Mouse (Mus musculus) CH12.LX (cell line): ENCODE results near the gene Ppm1l. TPM values are rescaled to one million over a fixed set of nuclear protein-coding genes. Genes with fewer than 3 reads are reported as not detected.

ENCODE experiments used
- DNase-seq: peaks from one replicate; pipeline ENCODE4 v3.0.0-alpha.2; 2013; ENCODE audit errors: extremely low read depth
- H3K27ac ChIP-seq: 2 replicates; pipeline ENCODE4 v1.5.1; 2012; ENCODE audit warnings: low read depth, mild to moderate bottlenecking, control low read depth, moderate library complexity; ENCODE audit not compliant: insufficient read depth
- H3K27me3 ChIP-seq: replicated peaks from 2 replicates; pipeline ENCODE3; 2012; ENCODE audit warnings: inconsistent platforms
- H3K36me3 ChIP-seq, 2 experiments: replicated peaks in 1 of 2; 2 replicates each; pipeline versions ENCODE3 to v1.6.1; 2012; ENCODE audit warnings: inconsistent platforms in 1 of 2, low read length in 1 of 2, mild to moderate bottlenecking in 1 of 2, mixed read lengths in 1 of 2, moderate library complexity in 1 of 2; ENCODE audit not compliant: control insufficient read depth in 1 of 2, insufficient read depth in 1 of 2
- H3K4me1 ChIP-seq, 2 experiments: 2 replicates each; pipeline ENCODE4 v1.6.1; 2012; ENCODE audit warnings: inconsistent platforms in 1 of 2, moderate library complexity in 1 of 2; ENCODE audit not compliant: insufficient read depth in 2 of 2, control insufficient read depth in 1 of 2
- H3K4me2 ChIP-seq: 2 replicates; pipeline ENCODE4 v1.6.1; 2012; ENCODE audit warnings: low read depth, mild to moderate bottlenecking, control low read depth; ENCODE audit not compliant: poor library complexity, insufficient read depth, severe bottlenecking
- H3K4me3 ChIP-seq, 3 experiments: fragments of 150-350 bp in 1 of 3; sonication (generic) in 1 of 3; replicated peaks in 1 of 3; 2 replicates each; pipeline versions ENCODE3 to v1.5.1; 2011 to 2012; ENCODE audit warnings: low read depth in 2 of 3, low read length in 2 of 3, mild to moderate bottlenecking in 2 of 3, moderate library complexity in 2 of 3, control low read depth in 1 of 3, improper control_type of control experiment in 1 of 3, inconsistent platforms in 1 of 3, mixed read lengths in 1 of 3; ENCODE audit not compliant: poor library complexity in 1 of 3
- H3K79me2 ChIP-seq: replicated peaks from 2 replicates; pipeline ENCODE4 v1.6.1; 2012; ENCODE audit warnings: mild to moderate bottlenecking, moderate library complexity; ENCODE audit not compliant: control insufficient read depth, poor library complexity, insufficient read depth, severe bottlenecking; ENCODE audit errors: extremely low read depth
- H3K9ac ChIP-seq: 2 replicates; pipeline ENCODE4 v1.6.1; 2012; ENCODE audit warnings: low read depth, mild to moderate bottlenecking, control low read depth, moderate library complexity; ENCODE audit not compliant: insufficient read depth
- H3K9me3 ChIP-seq: replicated peaks from 2 replicates; pipeline ENCODE3; 2012; ENCODE audit warnings: low read length, inconsistent platforms, mixed read lengths
- BHLHE40 ChIP-seq: IDR thresholded peaks from 2 replicates; pipeline ENCODE4 v1.6.1; 2011; ENCODE audit warnings: mild to moderate bottlenecking, low read depth, low read length, improper control_type of control experiment
- ETS1 ChIP-seq: conservative IDR thresholded peaks from 2 replicates; pipeline ENCODE4 v1.6.1; 2012; ENCODE audit warnings: low read depth, mild to moderate bottlenecking, inconsistent platforms, low read length, improper control_type of control experiment, moderate library complexity
- HCFC1 ChIP-seq: IDR thresholded peaks from 2 replicates; pipeline ENCODE4 v1.6.1; 2012; ENCODE audit warnings: low read depth, mild to moderate bottlenecking, inconsistent platforms, low read length, improper control_type of control experiment
- IRF4 ChIP-seq: IDR thresholded peaks from 2 replicates; pipeline ENCODE4 v1.6.1; 2014; ENCODE audit warnings: low read depth, mild to moderate bottlenecking, inconsistent platforms, low read length, improper control_type of control experiment
- MEF2A ChIP-seq: IDR thresholded peaks from 2 replicates; pipeline ENCODE4 v1.6.1; 2014; ENCODE audit warnings: low read depth, mild to moderate bottlenecking, inconsistent platforms, low read length, improper control_type of control experiment, borderline replicate concordance
- NRF1 ChIP-seq: IDR thresholded peaks from 2 replicates; pipeline ENCODE4 v1.6.1; 2014; ENCODE audit warnings: low read depth, mild to moderate bottlenecking, inconsistent platforms, low read length, improper control_type of control experiment, moderate library complexity
- PAX5 ChIP-seq: IDR thresholded peaks from 2 replicates; pipeline ENCODE4 v1.6.1; 2012; ENCODE audit warnings: low read length, inconsistent platforms, mixed read lengths
- POLR2A ChIP-seq: IDR thresholded peaks from 2 replicates; pipeline ENCODE4 v1.6.1; 2011; ENCODE audit warnings: low read depth, mild to moderate bottlenecking, improper control_type of control experiment, low read length
- POLR2AphosphoS2 ChIP-seq: IDR thresholded peaks from 2 replicates; pipeline ENCODE4 v1.6.1; 2011; ENCODE audit warnings: low read depth, low read length, improper control_type of control experiment
- RAD21 ChIP-seq: IDR thresholded peaks from 2 replicates; pipeline ENCODE4 v1.6.1; 2011; ENCODE audit warnings: low read depth, mild to moderate bottlenecking, low read length, improper control_type of control experiment, moderate library complexity
- SMC3 ChIP-seq: IDR thresholded peaks from 2 replicates; pipeline ENCODE4 v1.6.1; 2011; ENCODE audit warnings: low read depth, low read length, improper control_type of control experiment
- TCF12 ChIP-seq: IDR thresholded peaks from 2 replicates; pipeline ENCODE4 v1.6.1; 2014; ENCODE audit warnings: low read depth, mild to moderate bottlenecking, inconsistent platforms, low read length, improper control_type of control experiment
- USF2 ChIP-seq: conservative IDR thresholded peaks from 2 replicates; pipeline ENCODE4 v1.6.1; 2011; ENCODE audit warnings: low read depth, low read length, improper control_type of control experiment
- ZC3H11A ChIP-seq: IDR thresholded peaks from 2 replicates; pipeline ENCODE4 v1.6.1; 2012; ENCODE audit warnings: low read depth, mild to moderate bottlenecking, inconsistent platforms, low read length, improper control_type of control experiment
- ZKSCAN1 ChIP-seq: IDR thresholded peaks from 2 replicates; pipeline ENCODE4 v1.6.1; 2012; ENCODE audit warnings: low read depth, inconsistent platforms, low read length, improper control_type of control experiment, borderline replicate concordance
- ZMIZ1 ChIP-seq: IDR thresholded peaks from 2 replicates; pipeline ENCODE4 v1.6.1; 2012; ENCODE audit warnings: low read depth, mild to moderate bottlenecking, inconsistent platforms, low read length, improper control_type of control experiment
- dilution Hi-C: fragments of 300-500 bp; cut with MboI; formaldehyde crosslinking; loops from 2 replicates; pipeline ENCODE4 v1.14.3; 2020; ENCODE audit warnings: low sequenced_read_pairs; ENCODE audit not compliant: extremely low pct_unique_long_range_greater_than_20kb, extremely low pct_ligation_motif_present
- in situ Hi-C: fragments of 300-500 bp; cut with MboI; formaldehyde crosslinking; loops from 3 replicates; pipeline ENCODE4 v1.14.3; 2019; ENCODE audit warnings: low sequenced_read_pairs, low pct_ligation_motif_present, low pct_unique_long_range_greater_than_20kb, mixed read lengths
- polyA plus RNA-seq: library from polyadenylated mRNA; unstranded; fragments of >175 nt; gene quantifications from 2 replicates; pipeline ENCODE4 v1.2.1, GENCODE M21; 2012; ENCODE audit warnings: low read depth; ENCODE audit not compliant: insufficient read length
- total RNA-seq, 2 experiments: library from RNA; depleted of rRNA; stranded (reverse); fragments of 300-350 nt in 1 of 2; fragments of >200 nt in 1 of 2; gene quantifications; 2 replicates each; pipeline ENCODE4 v1.2.3; 2012 to 2014

Gene Ppm1l
- total and polyA plus RNA-seq, 3 experiments = 0.68 to 2.4 (median 1.7) TPM

DNA sequence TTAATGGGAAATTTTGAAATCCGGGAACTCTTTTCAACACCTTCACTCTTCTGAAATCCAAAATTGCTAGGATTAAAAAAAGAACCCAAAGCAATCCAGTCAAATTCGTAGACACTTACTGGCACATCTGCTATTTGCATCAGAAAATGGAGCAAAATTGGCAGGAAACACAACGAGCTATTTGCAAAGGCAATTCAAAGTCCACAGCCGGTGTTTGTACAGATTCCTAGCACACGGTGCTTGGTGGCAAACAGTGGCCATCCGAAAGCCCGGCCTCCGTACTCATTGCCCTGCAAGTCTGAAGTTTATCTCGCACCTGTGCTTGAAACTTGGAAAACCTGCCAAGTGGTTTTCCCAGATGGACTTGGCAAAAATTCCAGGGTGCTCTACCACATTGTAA lies 34.3 kb upstream of the Ppm1l start:
- TF ChIP-seq MEF2A (no peak), PAX5 (no peak), RAD21 (no peak), BHLHE40 (no peak), ETS1 (no peak), ZC3H11A (no peak), POLR2AphosphoS2 (no peak), TCF12 (no peak), HCFC1 (no peak), ZMIZ1 (no peak), IRF4 (no peak), ZKSCAN1 (no peak), NRF1 (no peak), SMC3 (no peak)
- Histone ChIP-seq H3K4me2 (no peak overlapping the region), H3K9me3 (peaks cover 4% of the 10 kb centered on the region), H3K79me2 (no peaks in the 10 kb centered on the region), H3K27me3 (no peaks in the 10 kb centered on the region), H3K4me1 (no peaks in the 10 kb centered on the region), H3K4me3 (no peak overlapping the region), H3K36me3 (no peaks in the 10 kb centered on the region), H3K27ac (no peak overlapping the region), H3K9ac (no peak overlapping the region)
- in situ Hi-C loops (no loop called here), dilution Hi-C loops (no loop called here)
- DNase-seq = no peak

DNA sequence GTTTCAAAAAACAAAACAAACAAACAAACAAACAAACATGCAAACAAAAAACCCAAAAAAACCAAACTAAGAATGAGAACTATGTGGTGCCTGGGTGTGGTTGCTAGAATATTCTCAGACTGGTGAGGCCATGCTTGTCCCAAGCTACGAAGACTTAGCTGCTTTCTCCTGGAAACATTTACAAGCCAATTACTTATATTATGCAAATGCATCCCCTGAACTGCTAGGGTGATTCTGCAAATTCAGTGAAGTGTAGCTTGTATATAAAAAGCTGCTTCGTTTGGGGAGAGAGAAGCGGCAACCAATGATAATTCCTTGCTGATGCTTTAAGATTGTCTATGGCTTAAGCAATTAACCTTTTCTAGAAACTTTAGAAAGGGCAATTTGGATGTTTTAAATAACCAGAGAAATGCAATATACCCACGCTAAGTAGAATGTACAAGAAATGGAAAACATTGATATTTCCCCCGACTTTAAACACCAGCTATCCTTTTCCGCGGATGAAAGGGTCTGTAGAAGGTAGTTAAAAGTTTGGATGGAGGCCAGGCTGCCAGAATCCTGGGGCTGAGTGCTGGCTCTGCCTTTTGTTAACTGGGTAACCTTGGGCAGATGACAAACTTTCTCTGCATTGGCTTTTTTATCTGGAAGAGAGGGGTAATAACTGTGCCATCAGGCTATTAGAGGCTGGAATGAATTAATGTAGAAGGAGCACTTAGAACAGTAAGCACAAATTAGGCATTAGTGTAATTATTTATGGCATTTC lies 33.4 kb upstream of the Ppm1l start:
- dilution Hi-C loops = no loop called here

More for the DNA sequence above, 33.4 kb upstream of the Ppm1l start:
- TF ChIP-seq POLR2A = no peak
- TF ChIP-seq USF2 = no peak
- TF ChIP-seq, all 38 proteins: peak for 0
- Histone ChIP-seq H3K4me1 (no peaks in the 10 kb centered on the region), H3K27ac (no peak overlapping the region), H3K9ac (no peak overlapping the region), H3K4me2 (no peak overlapping the region), H3K27me3 (no peaks in the 10 kb centered on the region), H3K36me3 (no peaks in the 10 kb centered on the region), H3K79me2 (no peaks in the 10 kb centered on the region), H3K9me3 (no peaks in the 10 kb centered on the region), H3K4me3 (no peak overlapping the region)
- in situ Hi-C loops = no loop called here
- no peak for DNase-seq
